Mouse (Mus musculus): ENCODE measurements around the gene Plpp7.

GRCm38 (mm10) chr2:32062626-32063410 is 32.5 kb upstream of the Plpp7 start:
- TF ChIP-seq NRF1 (IDR thresholded peaks at IDR 0.05; ENCODE audit: low read depth, low read length): no peak
- TF ChIP-seq USF1 (IDR thresholded peaks at IDR 0.05; ENCODE audit: low read depth, low read length): no peak
- no peak for TF ChIP-seq MXI1 (IDR thresholded peaks at IDR 0.05; ENCODE audit: low read depth, low read length)
- no peak for TF ChIP-seq TCF12 (IDR thresholded peaks at IDR 0.05; ENCODE audit: low read depth, low read length)
- TF ChIP-seq BHLHE40 (IDR thresholded peaks at IDR 0.05; ENCODE audit: low read depth, low read length): no peak
- no peak for TF ChIP-seq POLR2A (IDR thresholded peaks at IDR 0.05; ENCODE audit: low read depth, low read length)
- TF ChIP-seq ZC3H11A (IDR thresholded peaks at IDR 0.05; ENCODE audit: low read depth, low read length): no peak
- TF ChIP-seq ETS1 (conservative IDR thresholded peaks at IDR 0.05; ENCODE audit: low read depth, low read length): no peak

Data from CH12.LX (cell line).